Mouse (Mus musculus) heart, postnatal 0 days (tissue): ENCODE results near the gene Npas3. TPM values are rescaled to one million over a fixed set of nuclear protein-coding genes. Genes with fewer than 3 reads are reported as not detected.

Experiments
- ATAC-seq: fragments of 200-750 bp; cut with Nextera tagmentation; 2 replicates; pipeline ENCODE4 v1.8.0; 2017; ENCODE audit warnings: low read depth, moderate number of reproducible peaks, moderate library complexity; ENCODE audit not compliant: insufficient read depth
- DNase-seq: peaks from one replicate; pipeline ENCODE4 v3.0.0-alpha.2; 2016; ENCODE audit warnings: low spot score
- H3K27ac ChIP-seq: fragments of 300-500 bp; sonication (generic); 2 replicates; pipeline ENCODE4 v1.5.1; 2014; ENCODE audit warnings: low read depth, mild to moderate bottlenecking
- H3K27me3 ChIP-seq: fragments of 300-500 bp; sonication (generic); 2 replicates; pipeline ENCODE4 v1.6.1; 2014; ENCODE audit warnings: low read length, mixed read lengths; ENCODE audit not compliant: control insufficient read depth, insufficient read depth
- H3K36me3 ChIP-seq: fragments of 300-500 bp; sonication (generic); replicated peaks from 2 replicates; pipeline ENCODE4 v1.6.1; 2014; ENCODE audit warnings: low read length, mixed read lengths; ENCODE audit not compliant: control insufficient read depth, insufficient read depth
- H3K4me1 ChIP-seq: fragments of 300-500 bp; sonication (generic); 2 replicates; pipeline ENCODE4 v1.6.1; 2014; ENCODE audit warnings: antibody characterized with exemption; ENCODE audit not compliant: control insufficient read depth, insufficient read depth
- H3K4me2 ChIP-seq: fragments of 300-500 bp; sonication (generic); 2 replicates; pipeline ENCODE4 v1.6.1; 2014; ENCODE audit warnings: low read depth, mild to moderate bottlenecking, low read length, moderate library complexity
- H3K4me3 ChIP-seq: fragments of 300-500 bp; sonication (generic); 2 replicates; pipeline ENCODE4 v1.5.1; 2014; ENCODE audit warnings: low read depth, low read length
- H3K9ac ChIP-seq: fragments of 300-500 bp; sonication (generic); replicated peaks from 2 replicates; pipeline ENCODE4 v1.6.1; 2014; ENCODE audit warnings: low read depth, low read length, mixed read lengths
- H3K9me3 ChIP-seq: fragments of 300-500 bp; sonication (generic); replicated peaks from 2 replicates; pipeline ENCODE4 v1.6.1; 2016; ENCODE audit warnings: low read length; ENCODE audit not compliant: control insufficient read depth
- CTCF ChIP-seq: IDR thresholded peaks from 2 replicates; pipeline ENCODE4 v1.5.1; 2016; ENCODE audit warnings: antibody characterized with exemption, control low read depth, low read depth
- EP300 ChIP-seq: IDR thresholded peaks from 2 replicates; pipeline ENCODE4 v1.6.1; 2016; ENCODE audit warnings: antibody characterized with exemption, low read depth
- WGBS: fragments of 180-500 bp; shearing (Covaris S2); extraction: QIAGEN DNeasy Blood & Tissue Kit; methylation state at CpG from one replicate; pipeline ENCODE4 v1.1.7; 2014; 5-methylcytosine and 5-hydroxymethylcytosine counted together
- polyA plus RNA-seq: library from polyadenylated mRNA; unstranded; fragments of >200 nt; fragmentation: Nextera tagmentation; extraction: Ambion mirVana; gene quantifications from 2 replicates; pipeline ENCODE4 v1.2.1, GENCODE M21; 2015
- total RNA-seq: library from RNA; depleted of rRNA; stranded (reverse); fragments of >200 nt; gene quantifications from 2 replicates; pipeline ENCODE4 v1.2.3, GENCODE M21; 2014; ENCODE audit warnings: low replicate concordance

Npas3 gene
- total and polyA plus RNA-seq, 2 experiments from 2014 or later: 0.50 to 0.61 TPM

GRCm38 (mm10) chr12:53752281-53753072 is 504.0 kb downstream of the Npas3 start:
- no peak overlapping the region for H3K4me2 ChIP-seq
- ATAC-seq (no peak), DNase-seq (no peak)
- no peak overlapping the region for H3K9ac ChIP-seq
- no peaks in the 10 kb centered on the region for H3K36me3 ChIP-seq
- H3K27me3 ChIP-seq: no peaks in the 10 kb centered on the region
- peaks cover 16% of the 10 kb centered on the region; the same call in 1 of the 2 replicates for H3K4me1 ChIP-seq
- 49% methylated on average over 13 of the region's 13 CpGs for WGBS
- H3K27ac ChIP-seq: no peak overlapping the region
- TF ChIP-seq EP300: no peak
- no peak for TF ChIP-seq CTCF
- no peak overlapping the region for H3K4me3 ChIP-seq
- no peaks in the 10 kb centered on the region for H3K9me3 ChIP-seq

- Histone ChIP-seq H3K4me2 (peak overlapping the region; percentile 43; the same call in 1 of the 2 replicates), H3K4me1 (peaks cover 16% of the 10 kb centered on the region; the same call in 1 of the 2 replicates), H3K27me3 (no peaks in the 10 kb centered on the region), H3K9me3 (no peaks in the 10 kb centered on the region), H3K4me3 (0 out of 2 replicates have a peak overlapping the region, but pooled peaks have one; percentile 8), H3K36me3 (no peaks in the 10 kb centered on the region), H3K9ac (no peak overlapping the region), H3K27ac (no peak overlapping the region)
- WGBS: 27% methylated on average over 13 of the region's 13 CpGs
- TF ChIP-seq CTCF (no peak), EP300 (no peak)
- no peak for ATAC-seq
- no peak for DNase-seq
Observed at GRCm38 (mm10) chr12:53753368-53753937, 505.0 kb downstream of the Npas3 start.

- Histone ChIP-seq H3K27me3 (no peaks in the 10 kb centered on the region), H3K36me3 (no peaks in the 10 kb centered on the region), H3K27ac (no peak overlapping the region), H3K4me2 (no peak overlapping the region), H3K9me3 (no peaks in the 10 kb centered on the region), H3K4me3 (no peak overlapping the region), H3K9ac (no peak overlapping the region), H3K4me1 (peaks cover 16% of the 10 kb centered on the region; the same call in 1 of the 2 replicates)
- 44% methylated on average over 7 of the region's 7 CpGs for WGBS
- TF ChIP-seq EP300 (no peak), CTCF (no peak)
- ATAC-seq (no peak), DNase-seq (no peak)
Observed at GRCm38 (mm10) chr12:53754236-53754635, 505.8 kb downstream of the Npas3 start.

GRCm38 (mm10) chr12:53757631-53758030 is 509.2 kb downstream of the Npas3 start:
- Histone ChIP-seq H3K9me3 (no peaks in the 10 kb centered on the region), H3K27me3 (no peaks in the 10 kb centered on the region), H3K4me3 (no peak overlapping the region), H3K9ac (no peak overlapping the region), H3K27ac (no peak overlapping the region), H3K36me3 (no peaks in the 10 kb centered on the region), H3K4me2 (no peak overlapping the region), H3K4me1 (peaks cover 11% of the 10 kb centered on the region; the same call in 1 of the 2 replicates)
- WGBS: 60% methylated on average over 6 of the region's 6 CpGs
- no peak for ATAC-seq
- DNase-seq: no peak
- TF ChIP-seq CTCF (no peak), EP300 (no peak)

GRCm38 (mm10) chr12:53758356-53758755 is 509.9 kb downstream of the Npas3 start:
- H3K27ac ChIP-seq: no peak overlapping the region
- H3K27me3 ChIP-seq: no peaks in the 10 kb centered on the region
- WGBS: 76% methylated on average over 5 of the region's 5 CpGs
- H3K9ac ChIP-seq: no peak overlapping the region
- no peak overlapping the region for H3K4me3 ChIP-seq
- H3K4me1 ChIP-seq: peaks cover 4% of the 10 kb centered on the region; the same call in 1 of the 2 replicates
- TF ChIP-seq EP300 (no peak), CTCF (no peak)
- ATAC-seq (no peak), DNase-seq (no peak)
- no peaks in the 10 kb centered on the region for H3K9me3 ChIP-seq
- no peak overlapping the region for H3K4me2 ChIP-seq
- H3K36me3 ChIP-seq: no peaks in the 10 kb centered on the region

- no peak overlapping the region for H3K9ac ChIP-seq
- no peak overlapping the region for H3K4me2 ChIP-seq
- H3K27me3 ChIP-seq: no peaks in the 10 kb centered on the region
- DNase-seq: no peak
- TF ChIP-seq EP300: no peak
- no peak for TF ChIP-seq CTCF
- no peaks in the 10 kb centered on the region for H3K36me3 ChIP-seq
- no peak for ATAC-seq
- no peak overlapping the region for H3K4me3 ChIP-seq
- 74% methylated on average over 4 of the region's 4 CpGs for WGBS
- H3K27ac ChIP-seq: no peak overlapping the region
- H3K9me3 ChIP-seq: no peaks in the 10 kb centered on the region
- H3K4me1 ChIP-seq: no peaks in the 10 kb centered on the region
Observed at GRCm38 (mm10) chr12:53764143-53764542, 515.7 kb downstream of the Npas3 start.
